Mouse (Mus musculus) stomach, embryonic 15.5 days (tissue): ENCODE data around the gene Klk1b22. TPM values are rescaled to one million over a fixed set of nuclear protein-coding genes. Genes with fewer than 3 reads are reported as not detected.
"Not testable (repeated sequence)": the region's sequence is repeated elsewhere in the genome, so short reads cannot be mapped to it uniquely, and the experiment has no call there.

Source experiments
- ATAC-seq: fragments of 200-750 bp; cut with Nextera tagmentation; 2 replicates; pipeline ENCODE4 v1.8.0; 2017; ENCODE audit warnings: low read depth, moderate number of reproducible peaks, moderate TSS enrichment; ENCODE audit not compliant: insufficient read depth, low FRiP score
- H3K27ac ChIP-seq: fragments of 300-500 bp; sonication (generic); 2 replicates; pipeline ENCODE4 v1.5.1; 2015; ENCODE audit warnings: mild to moderate bottlenecking, inconsistent platforms
- H3K27me3 ChIP-seq: fragments of 300-500 bp; sonication (generic); replicated peaks from 2 replicates; pipeline ENCODE4 v1.6.1; 2015; ENCODE audit warnings: inconsistent platforms
- H3K36me3 ChIP-seq: fragments of 300-500 bp; sonication (generic); 2 replicates; pipeline ENCODE4 v1.6.1; 2015; ENCODE audit warnings: inconsistent platforms
- H3K4me1 ChIP-seq: fragments of 300-500 bp; sonication (generic); 2 replicates; pipeline ENCODE4 v1.6.1; 2015; ENCODE audit warnings: inconsistent platforms
- H3K4me2 ChIP-seq: fragments of 300-500 bp; sonication (generic); 2 replicates; pipeline ENCODE4 v1.6.1; 2015; ENCODE audit warnings: mild to moderate bottlenecking, inconsistent platforms
- H3K4me3 ChIP-seq: fragments of 300-500 bp; sonication (generic); replicated peaks from 2 replicates; pipeline ENCODE4 v1.5.1; 2015; ENCODE audit warnings: inconsistent platforms
- H3K9ac ChIP-seq: fragments of 300-500 bp; sonication (generic); 2 replicates; pipeline ENCODE4 v1.6.1; 2015; ENCODE audit warnings: inconsistent platforms
- H3K9me3 ChIP-seq: fragments of 300-500 bp; sonication (generic); 2 replicates; pipeline ENCODE4 v1.6.1; 2016; ENCODE audit warnings: inconsistent platforms
- WGBS: fragments of 180-500 bp; shearing (Covaris S2); methylation state at CpG from one replicate; pipeline ENCODE4 v1.1.7; 2015; 5-methylcytosine and 5-hydroxymethylcytosine counted together
- polyA plus RNA-seq: library from polyadenylated mRNA; unstranded; fragments of >200 nt; fragmentation: Nextera tagmentation; extraction: Ambion mirVana; gene quantifications from 2 replicates; pipeline ENCODE4 v1.2.1, GENCODE M21; 2015

Gene Klk1b22
- polyA plus RNA-seq: not detected in 2 replicates

GRCm38 (mm10) chr7:44112373-44112772, at the start of gene Klk1b22:
Gene Klk1b22, plus strand, starts transcription at chr7:44112673.
- H3K9me3 ChIP-seq: no peaks in the 10 kb centered on the region
- no peak within 1 kb of the TSS for H3K9ac ChIP-seq
- no peak for ATAC-seq
- WGBS: 64% methylated on average over 4 of the region's 4 CpGs
- H3K4me1 ChIP-seq: no peaks in the 10 kb centered on the region
- no peak within 1 kb of the TSS for H3K4me3 ChIP-seq
- no peak within 1 kb of the TSS for H3K4me2 ChIP-seq
- no peak within 1 kb of the TSS for H3K27ac ChIP-seq
- H3K27me3 ChIP-seq: no peaks in the 10 kb centered on the region
- no peaks in the 10 kb centered on the region for H3K36me3 ChIP-seq

- Histone ChIP-seq H3K4me3 (no peak overlapping the region), H3K4me2 (no peak overlapping the region), H3K9ac (no peak overlapping the region), H3K36me3 (no peaks in the 10 kb centered on the region), H3K27me3 (no peaks in the 10 kb centered on the region), H3K27ac (no peak overlapping the region), H3K9me3 (no peaks in the 10 kb centered on the region), H3K4me1 (no peaks in the 10 kb centered on the region)
- ATAC-seq: no peak
- WGBS: 75% methylated on average over 2 of the region's 2 CpGs
Measured at GRCm38 (mm10) chr7:44072117-44072516, 40.4 kb upstream of the Klk1b22 start.

GRCm38 (mm10) chr7:44077703-44078102, 34.8 kb upstream of the Klk1b22 start:
- H3K9me3 ChIP-seq: no peaks in the 10 kb centered on the region
- H3K9ac ChIP-seq: no peak overlapping the region
- WGBS: 67% methylated on average over 1 of the region's 1 CpGs
- H3K27me3 ChIP-seq: no peaks in the 10 kb centered on the region
- H3K36me3 ChIP-seq: no peaks in the 10 kb centered on the region
- H3K4me1 ChIP-seq: no peaks in the 10 kb centered on the region
- H3K4me2 ChIP-seq: no peak overlapping the region
- no peak overlapping the region for H3K27ac ChIP-seq
- H3K4me3 ChIP-seq: no peak overlapping the region
- no peak for ATAC-seq

DNA sequence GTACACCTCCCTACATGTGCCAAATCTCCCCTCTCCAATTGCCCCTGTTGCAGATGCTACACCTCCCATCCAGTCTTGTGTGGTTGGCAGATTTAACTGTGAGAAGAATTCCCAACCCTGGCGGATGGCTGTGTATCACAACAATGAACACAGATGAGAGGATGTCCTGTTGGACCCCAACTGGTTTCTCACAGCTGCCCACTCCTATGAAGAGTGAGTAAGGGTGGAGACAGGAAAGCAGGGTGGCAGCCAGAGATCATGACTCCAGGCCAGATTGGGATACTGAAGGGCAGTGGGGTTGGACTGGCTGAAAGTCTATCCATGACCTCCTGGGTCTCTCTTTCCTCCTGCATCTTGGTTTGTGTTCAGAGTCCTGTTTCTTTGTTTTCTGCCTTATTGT, 16.4 kb upstream of the Klk1b22 start:
- Histone ChIP-seq H3K4me3 (no peak overlapping the region), H3K4me2 (no peak overlapping the region), H3K4me1 (no peaks in the 10 kb centered on the region), H3K9ac (no peak overlapping the region), H3K36me3 (no peaks in the 10 kb centered on the region), H3K9me3 (no peaks in the 10 kb centered on the region), H3K27me3 (no peaks in the 10 kb centered on the region), H3K27ac (no peak overlapping the region)
- ATAC-seq: no peak
- 79% methylated on average over 1 of the region's 1 CpGs for WGBS

- not testable (repeated sequence) for H3K4me1 ChIP-seq, H3K36me3 ChIP-seq
- WGBS: 62% methylated on average over 3 of the region's 3 CpGs
Measured at GRCm38 (mm10) chr7:44102028-44102427, 10.4 kb upstream of the Klk1b22 start, which contains the start of gene Klk1b21. Gene Klk1b21, plus strand, starts transcription at chr7:44102328.

DNA sequence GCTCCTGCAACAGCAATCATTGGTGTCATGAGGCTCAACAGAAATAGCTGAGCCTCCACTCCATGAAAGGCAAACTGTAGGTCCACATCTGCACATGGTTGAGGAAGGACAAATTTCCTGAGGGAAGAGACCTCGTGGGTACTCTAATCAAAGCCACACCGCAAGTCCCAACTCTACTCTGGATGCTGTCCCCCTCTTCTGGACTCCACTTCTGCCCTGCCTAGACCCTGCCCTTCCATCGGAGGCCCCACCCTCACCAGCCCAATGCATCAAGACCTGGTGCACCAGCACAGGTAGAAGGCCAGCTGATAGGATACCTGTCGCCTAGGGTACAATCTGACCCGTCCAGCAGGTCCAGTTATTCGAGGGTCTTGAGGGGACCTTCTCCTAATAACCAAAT, 11.0 kb downstream of the Klk1b22 start:
- Histone ChIP-seq H3K9ac (no peak overlapping the region), H3K27me3 (no peaks in the 10 kb centered on the region), H3K27ac (no peak overlapping the region), H3K36me3 (no peaks in the 10 kb centered on the region), H3K4me3 (no peak overlapping the region), H3K9me3 (no peaks in the 10 kb centered on the region), H3K4me2 (no peak overlapping the region), H3K4me1 (no peaks in the 10 kb centered on the region)
- WGBS: 89% methylated on average over 6 of the region's 6 CpGs
- ATAC-seq: no peak

More at GRCm38 (mm10) chr7:44102028-44102427, 10.4 kb upstream of the Klk1b22 start, which contains the start of gene Klk1b21:
- not testable (repeated sequence) for H3K27me3 ChIP-seq, H3K9ac ChIP-seq, ATAC-seq, H3K4me3 ChIP-seq, H3K27ac ChIP-seq, H3K4me2 ChIP-seq, H3K9me3 ChIP-seq

DNA sequence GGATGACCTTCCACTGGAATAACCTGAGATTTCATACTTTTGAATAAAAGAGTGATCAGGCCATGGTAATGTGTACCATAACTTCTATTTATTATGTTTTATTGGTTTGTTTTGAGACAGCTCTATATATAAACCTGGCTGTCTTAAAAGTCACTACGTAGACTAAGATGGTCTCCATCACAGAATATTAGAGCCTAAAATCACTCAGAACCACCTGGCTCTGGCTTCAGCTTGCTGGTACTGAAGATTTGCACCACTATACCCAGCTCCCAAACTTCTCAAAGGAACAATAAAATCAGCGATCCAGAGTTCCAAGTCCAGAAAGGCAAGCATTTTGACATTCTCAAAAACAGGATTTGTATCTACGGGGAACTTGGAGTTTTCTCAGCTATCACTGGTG, 24.0 kb downstream of the Klk1b22 start, which contains the start of gene Klk1b16:
TSS of gene Klk1b16 (plus strand) at position 301 of the 400 bp plus-strand sequence.
- H3K27me3 ChIP-seq: no peaks in the 10 kb centered on the region
- no peaks in the 10 kb centered on the region for H3K36me3 ChIP-seq
- H3K9me3 ChIP-seq: no peaks in the 10 kb centered on the region
- WGBS: 91% methylated on average over 3 of the region's 3 CpGs
- H3K27ac ChIP-seq: no peak within 1 kb of the TSS
- no peaks in the 10 kb centered on the region for H3K4me1 ChIP-seq
- H3K9ac ChIP-seq: no peak within 1 kb of the TSS
- no peak within 1 kb of the TSS for H3K4me3 ChIP-seq
- ATAC-seq: no peak
- no peak within 1 kb of the TSS for H3K4me2 ChIP-seq

Other genes with a start within 250 kb of the Klk1b22 start
- gene Klk4, start 231.5 kb upstream of the Klk1b22 start, polyA plus RNA-seq: not detected in 2 replicates
- not detected in 2 replicates for gene Klk15, start 178.9 kb upstream of the Klk1b22 start, polyA plus RNA-seq
- gene Klk1b8, start 162.0 kb upstream of the Klk1b22 start, polyA plus RNA-seq: 1.4 and 1.7 TPM in 2 replicates
- not detected in 2 replicates for gene Klk1b1, start 145.9 kb upstream of the Klk1b22 start, polyA plus RNA-seq
- not detected in 2 replicates for gene Klk1b9, start 136.6 kb upstream of the Klk1b22 start, polyA plus RNA-seq
- 0.26 TPM in 1 of 2 replicates, not detected in the other for gene Klk1b11, start 116.8 kb upstream of the Klk1b22 start, polyA plus RNA-seq
- gene Klk1b26, start 100.5 kb upstream of the Klk1b22 start, polyA plus RNA-seq: 0.13 TPM in 1 of 2 replicates, not detected in the other
- gene Klk1b27, start 60.4 kb upstream of the Klk1b22 start, polyA plus RNA-seq: not detected in 2 replicates
- gene Klk1b21, start 10.3 kb upstream of the Klk1b22 start, polyA plus RNA-seq: not detected in 2 replicates
- gene Klk1b16, start 24.1 kb downstream of the Klk1b22 start, polyA plus RNA-seq: 0.09 TPM in 1 of 2 replicates, not detected in the other
- 0.15 TPM in 1 of 2 replicates, not detected in the other for gene Klk1b24, start 75.6 kb downstream of the Klk1b22 start, polyA plus RNA-seq
- gene Klk1b3, start 85.5 kb downstream of the Klk1b22 start, polyA plus RNA-seq: 0.85 and 0.95 TPM in 2 replicates
- 0.22 and 0.32 TPM in 2 replicates for gene Klk1b4, start 94.8 kb downstream of the Klk1b22 start, polyA plus RNA-seq
- gene Klk1b5, start 103.3 kb downstream of the Klk1b22 start, polyA plus RNA-seq: 0.13 and 0.15 TPM in 2 replicates
- 16.1 and 19.4 TPM in 2 replicates for gene Klk1, start 112.7 kb downstream of the Klk1b22 start, polyA plus RNA-seq
- 0.17 TPM in 1 of 2 replicates, not detected in the other for gene Gm36864, start 123.5 kb downstream of the Klk1b22 start, polyA plus RNA-seq
- 1.6 and 1.8 TPM in 2 replicates for gene 1700028J19Rik, start 134.0 kb downstream of the Klk1b22 start, polyA plus RNA-seq
- 120 and 139 TPM in 2 replicates for gene 2410002F23Rik, start 134.0 kb downstream of the Klk1b22 start, polyA plus RNA-seq
- not detected in 2 replicates for gene Acp4, start 144.7 kb downstream of the Klk1b22 start, polyA plus RNA-seq
- not detected in 2 replicates for gene Gm15517, start 148.8 kb downstream of the Klk1b22 start, polyA plus RNA-seq
- 5.1 and 6.9 TPM in 2 replicates for gene Clec11a, start 194.2 kb downstream of the Klk1b22 start, polyA plus RNA-seq
- gene Shank1, start 197.6 kb downstream of the Klk1b22 start, polyA plus RNA-seq: 2.2 TPM in 2 replicates